Mouse (Mus musculus) megakaryocyte, embryonic 14.5 days (primary cell): ENCODE results near the gene Btbd16.

Experiments used
- FLI1 ChIP-seq: IDR thresholded peaks from 2 replicates; pipeline ENCODE4 v1.6.1; 2012; ENCODE audit warnings: low read length, inconsistent platforms, mixed read lengths
- GATA1 ChIP-seq: IDR thresholded peaks from 3 replicates; pipeline ENCODE4 v1.6.1; 2012; ENCODE audit warnings: mixed read lengths, low read length, inconsistent platforms, borderline replicate concordance

DNA sequence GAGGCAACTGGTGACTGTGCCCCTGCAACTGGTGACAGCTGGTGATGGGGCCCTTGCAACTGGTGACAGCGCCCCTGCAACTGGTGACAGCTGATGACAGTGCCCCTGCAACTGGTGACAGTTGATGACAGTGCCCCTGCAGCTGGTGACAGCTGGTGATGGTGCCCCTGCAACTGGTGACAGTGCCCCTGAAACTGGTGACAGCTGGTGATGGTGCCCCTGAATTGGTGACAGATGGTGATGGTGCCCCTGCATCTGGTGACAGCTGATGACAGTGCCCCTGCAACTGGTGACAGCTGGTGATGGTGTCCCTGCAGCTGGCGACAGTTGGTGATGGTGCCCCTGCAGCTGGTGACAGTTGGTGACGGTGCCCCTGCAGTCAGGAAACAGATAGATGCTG, 52.5 kb downstream of the Btbd16 start:
- TF ChIP-seq GATA1 (no peak), FLI1 (no peak)
